Mouse (Mus musculus): ENCODE results near the gene Nup155. TPM values are rescaled to one million over a fixed set of nuclear protein-coding genes. Genes with fewer than 3 reads are reported as not detected.

The Nup155 gene
- polyA plus RNA-seq, 1 experiment from 2014 or later, result 34.2 TPM

Other genes with a start within 250 kb of the Nup155 start
- gene Wdr70, start 10.1 kb upstream of the Nup155 start, polyA plus RNA-seq (2016; fragmentation: Nextera tagmentation; extraction: Ambion mirVana), result 73.0 and 83.7 TPM in 2 replicates
- 9.8 TPM in 2 replicates for gene Cplane1, start 59.8 kb downstream of the Nup155 start, polyA plus RNA-seq (2016; fragmentation: Nextera tagmentation; extraction: Ambion mirVana)

Data from forebrain, embryonic 10.5 days (tissue).